Mouse (Mus musculus) erythroblast, embryonic 14.5 days (primary cell): Measurements from ENCODE around the gene Cacfd1. TPM values are rescaled to one million over a fixed set of nuclear protein-coding genes. Genes with fewer than 3 reads are reported as not detected.

Source experiments
- H3K27me3 ChIP-seq: 2 replicates; pipeline ENCODE4 v1.6.1; 2012; ENCODE audit warnings: inconsistent platforms; ENCODE audit not compliant: control insufficient read depth
- H3K36me3 ChIP-seq: 2 replicates; pipeline ENCODE4 v1.6.1; 2012; ENCODE audit warnings: mild to moderate bottlenecking, inconsistent platforms; ENCODE audit not compliant: control insufficient read depth
- H3K4me1 ChIP-seq: 2 replicates; pipeline ENCODE4 v1.6.1; 2012; ENCODE audit warnings: inconsistent platforms; ENCODE audit not compliant: control insufficient read depth
- H3K4me3 ChIP-seq: replicated peaks from 2 replicates; pipeline ENCODE3; 2012; ENCODE audit warnings: moderate library complexity, mild to moderate bottlenecking, inconsistent platforms
- H3K9me3 ChIP-seq: 2 replicates; pipeline ENCODE4 v1.6.1; 2012; ENCODE audit warnings: low read length, inconsistent platforms, mixed read lengths; ENCODE audit not compliant: control insufficient read depth
- GATA1 ChIP-seq: IDR thresholded peaks from 2 replicates; pipeline ENCODE4 v1.6.1; 2012; ENCODE audit warnings: low read length, inconsistent platforms, mixed read lengths
- TAL1 ChIP-seq: IDR thresholded peaks from 3 replicates; pipeline ENCODE4 v1.6.1; 2012; ENCODE audit warnings: low read length, inconsistent platforms, mixed read lengths
- polyA plus RNA-seq: library from polyadenylated mRNA; stranded (reverse); fragments of >175 nt; gene quantifications from 2 replicates; pipeline ENCODE4 v1.2.3, GENCODE M21; 2012

The Cacfd1 gene
- polyA plus RNA-seq, 1 experiment = 0.16 TPM

GRCm38 (mm10) chr2:26984640-26985039 is 25.1 kb upstream of the Cacfd1 start:
- Histone ChIP-seq H3K9me3 (no peaks in the 10 kb centered on the region), H3K4me3 (no peak overlapping the region), H3K4me1 (no peaks in the 10 kb centered on the region), H3K27me3 (peaks cover 2% of the 10 kb centered on the region; the same call in 1 of the 2 replicates), H3K36me3 (no peaks in the 10 kb centered on the region)
- no peak for TF ChIP-seq GATA1
- TF ChIP-seq TAL1 = no peak

- TF ChIP-seq GATA1 = no peak
- TF ChIP-seq TAL1 = no peak
- Histone ChIP-seq H3K4me1 (peaks cover 9% of the 10 kb centered on the region), H3K36me3 (no peaks in the 10 kb centered on the region), H3K27me3 (peaks cover 2% of the 10 kb centered on the region; the same call in 1 of the 2 replicates), H3K9me3 (no peaks in the 10 kb centered on the region), H3K4me3 (no peak overlapping the region)
Observed at GRCm38 (mm10) chr2:26993936-26994335, 15.8 kb upstream of the Cacfd1 start.

- TF ChIP-seq TAL1 (no peak), GATA1 (no peak)
- Histone ChIP-seq H3K4me1 (peaks cover 9% of the 10 kb centered on the region), H3K4me3 (no peak overlapping the region), H3K9me3 (no peaks in the 10 kb centered on the region), H3K27me3 (peaks cover 2% of the 10 kb centered on the region; the same call in 1 of the 2 replicates), H3K36me3 (no peaks in the 10 kb centered on the region)
Observed at GRCm38 (mm10) chr2:26997498-26997897, 12.2 kb upstream of the Cacfd1 start.

GRCm38 (mm10) chr2:26997993-26998392 is 11.7 kb upstream of the Cacfd1 start:
- H3K4me3 ChIP-seq = no peak overlapping the region
- TF ChIP-seq GATA1 (no peak), TAL1 (no peak)

GRCm38 (mm10) chr2:27006255-27006654 is 3.5 kb upstream of the Cacfd1 start:
- no peaks in the 10 kb centered on the region for H3K36me3 ChIP-seq
- H3K4me3 ChIP-seq = no peak overlapping the region
- peaks cover 21% of the 10 kb centered on the region for H3K4me1 ChIP-seq
- TF ChIP-seq TAL1 (no peak), GATA1 (no peak)
- no peaks in the 10 kb centered on the region for H3K27me3 ChIP-seq
- no peaks in the 10 kb centered on the region for H3K9me3 ChIP-seq

More at GRCm38 (mm10) chr2:26997993-26998392, 11.7 kb upstream of the Cacfd1 start:
- Histone ChIP-seq H3K9me3 (no peaks in the 10 kb centered on the region), H3K27me3 (peaks cover 2% of the 10 kb centered on the region; the same call in 1 of the 2 replicates), H3K36me3 (no peaks in the 10 kb centered on the region), H3K4me1 (peaks cover 9% of the 10 kb centered on the region)

- TF ChIP-seq GATA1 = no peak
- no peaks in the 10 kb centered on the region for H3K36me3 ChIP-seq
- H3K27me3 ChIP-seq = no peaks in the 10 kb centered on the region
Observed at GRCm38 (mm10) chr2:27007701-27008100, 2.0 kb upstream of the Cacfd1 start.

GRCm38 (mm10) chr2:27017802-27018201 is 8.1 kb downstream of the Cacfd1 start:
- no peak overlapping the region for H3K4me3 ChIP-seq
- H3K4me1 ChIP-seq = no peaks in the 10 kb centered on the region
- no peaks in the 10 kb centered on the region for H3K9me3 ChIP-seq
- H3K36me3 ChIP-seq = peaks cover 58% of the 10 kb centered on the region
- no peaks in the 10 kb centered on the region for H3K27me3 ChIP-seq
- TF ChIP-seq TAL1 = no peak
- TF ChIP-seq GATA1 = no peak

More at GRCm38 (mm10) chr2:27007701-27008100, 2.0 kb upstream of the Cacfd1 start:
- Histone ChIP-seq H3K4me3 (no peak overlapping the region), H3K4me1 (peaks cover 21% of the 10 kb centered on the region), H3K9me3 (no peaks in the 10 kb centered on the region)

- no peak for TF ChIP-seq GATA1
- no peak for TF ChIP-seq TAL1
- Histone ChIP-seq H3K9me3 (no peaks in the 10 kb centered on the region), H3K27me3 (no peaks in the 10 kb centered on the region), H3K4me1 (no peaks in the 10 kb centered on the region), H3K36me3 (peaks cover 48% of the 10 kb centered on the region), H3K4me3 (no peak overlapping the region)
Observed at GRCm38 (mm10) chr2:27019530-27019929, 9.8 kb downstream of the Cacfd1 start.

GRCm38 (mm10) chr2:27021103-27021502 is 11.4 kb downstream of the Cacfd1 start:
- Histone ChIP-seq H3K9me3 (no peaks in the 10 kb centered on the region), H3K36me3 (peaks cover 32% of the 10 kb centered on the region), H3K4me3 (no peak overlapping the region), H3K4me1 (no peaks in the 10 kb centered on the region), H3K27me3 (0 out of 2 replicates have a peak, but pooled peaks cover 2% of the 10 kb centered on the region)
- TF ChIP-seq GATA1 (no peak), TAL1 (no peak)

- no peaks in the 10 kb centered on the region for H3K9me3 ChIP-seq
- TF ChIP-seq GATA1 (no peak), TAL1 (no peak)
- H3K27me3 ChIP-seq = peaks cover 12% of the 10 kb centered on the region
- H3K36me3 ChIP-seq = peaks cover 20% of the 10 kb centered on the region
- H3K4me1 ChIP-seq = peaks cover 2% of the 10 kb centered on the region
- no peak overlapping the region for H3K4me3 ChIP-seq
Observed at GRCm38 (mm10) chr2:27022612-27023011, 12.9 kb downstream of the Cacfd1 start.
